Mouse (Mus musculus) megakaryocyte, embryonic 14.5 days (primary cell): ENCODE results near the gene Fam81a. TPM values are rescaled to one million over a fixed set of nuclear protein-coding genes. Genes with fewer than 3 reads are reported as not detected.

ENCODE experiments used
- H3K27me3 ChIP-seq: replicated peaks from 2 replicates; pipeline ENCODE3; 2012; ENCODE audit warnings: inconsistent platforms
- H3K36me3 ChIP-seq: replicated peaks from 2 replicates; pipeline ENCODE3; 2012; ENCODE audit warnings: low read length, inconsistent platforms, mixed read lengths
- H3K4me1 ChIP-seq: 2 replicates; pipeline ENCODE4 v1.6.1; 2012; ENCODE audit warnings: inconsistent platforms
- H3K4me3 ChIP-seq: replicated peaks from 2 replicates; pipeline ENCODE3; 2012; ENCODE audit warnings: moderate library complexity, mild to moderate bottlenecking, inconsistent platforms
- H3K9me3 ChIP-seq: 2 replicates; pipeline ENCODE4 v1.6.1; 2012; ENCODE audit warnings: inconsistent platforms
- FLI1 ChIP-seq: IDR thresholded peaks from 2 replicates; pipeline ENCODE4 v1.6.1; 2012; ENCODE audit warnings: low read length, inconsistent platforms, mixed read lengths
- GATA1 ChIP-seq: IDR thresholded peaks from 3 replicates; pipeline ENCODE4 v1.6.1; 2012; ENCODE audit warnings: mixed read lengths, low read length, inconsistent platforms, borderline replicate concordance
- polyA plus RNA-seq: library from polyadenylated mRNA; stranded (reverse); fragments of >175 nt; gene quantifications from 2 replicates; pipeline ENCODE4 v1.2.3, GENCODE M21; 2012; ENCODE audit warnings: low replicate concordance; ENCODE audit not compliant: insufficient read depth

Gene Fam81a
- polyA plus RNA-seq, 1 experiment: not detected

DNA sequence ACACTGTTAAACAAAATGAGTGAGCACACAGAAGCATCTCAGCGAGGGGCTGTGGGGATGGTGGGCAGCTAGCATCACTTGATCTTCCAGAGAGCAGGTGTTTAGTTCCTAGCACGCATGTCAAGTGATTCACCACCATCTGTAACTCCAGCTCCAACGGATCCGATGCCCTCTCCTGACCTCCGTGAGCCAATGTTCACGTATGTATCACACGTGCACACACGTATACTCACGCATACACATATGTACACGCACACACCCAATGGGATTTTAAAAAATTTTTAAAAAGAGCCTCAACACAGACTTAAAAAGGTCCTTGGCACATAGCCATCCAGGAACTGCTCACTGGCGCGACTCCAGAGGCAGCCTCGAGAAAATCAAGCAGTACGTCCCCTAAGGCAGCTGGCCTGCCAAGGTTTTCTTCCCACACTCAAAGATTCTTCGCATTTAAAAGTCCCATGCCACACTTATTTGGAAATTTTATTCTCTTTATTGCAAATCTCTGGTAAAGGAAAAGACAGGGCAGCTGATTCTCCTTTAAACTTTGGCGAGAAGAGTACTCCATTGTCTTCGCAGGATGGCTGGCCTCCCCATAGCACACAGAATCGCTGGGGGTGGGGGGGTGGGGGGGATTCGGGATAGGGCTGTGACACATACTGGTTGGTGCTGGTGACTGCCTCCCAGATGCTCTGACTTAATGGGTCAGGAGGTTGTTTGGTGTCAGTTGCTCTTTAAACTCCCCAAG is 54.1 kb downstream of the Fam81a start:
- TF ChIP-seq FLI1: no peak
- Histone ChIP-seq H3K36me3 (no peaks in the 10 kb centered on the region), H3K4me3 (no peak overlapping the region)

GRCm38 (mm10) chr9:70087379-70087778 is 55.0 kb downstream of the Fam81a start:
- Histone ChIP-seq H3K36me3 (no peaks in the 10 kb centered on the region), H3K9me3 (peaks cover 9% of the 10 kb centered on the region; the same call in 1 of the 2 replicates), H3K4me1 (no peaks in the 10 kb centered on the region), H3K4me3 (no peak overlapping the region), H3K27me3 (peaks cover 8% of the 10 kb centered on the region)
- TF ChIP-seq FLI1: no peak
- TF ChIP-seq GATA1: no peak

More for the DNA sequence above, 54.1 kb downstream of the Fam81a start:
- H3K9me3 ChIP-seq: peaks cover 9% of the 10 kb centered on the region; the same call in 1 of the 2 replicates
- peaks cover 8% of the 10 kb centered on the region for H3K27me3 ChIP-seq
- no peaks in the 10 kb centered on the region for H3K4me1 ChIP-seq

DNA sequence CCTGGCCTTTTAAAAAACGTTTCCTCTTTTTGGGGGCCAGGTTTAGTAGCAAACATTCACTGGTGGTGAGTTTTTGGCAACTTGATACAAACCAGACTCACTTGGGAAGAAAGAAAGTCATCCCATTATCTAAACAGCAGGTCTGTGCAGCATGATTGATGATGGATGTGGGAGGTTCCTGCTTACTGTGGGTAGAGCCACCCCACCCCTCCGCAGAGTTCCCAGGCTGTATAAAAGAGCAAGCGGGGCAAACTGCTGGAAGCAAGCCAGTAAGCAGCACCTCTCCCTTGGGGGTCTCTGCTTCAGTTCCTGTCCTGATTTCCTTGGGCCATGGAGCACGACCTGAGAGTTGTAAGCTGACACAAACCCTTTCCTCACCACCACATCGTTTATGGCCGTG is 56.3 kb downstream of the Fam81a start:
- TF ChIP-seq FLI1 (no peak), GATA1 (no peak)
- H3K9me3 ChIP-seq: peaks cover 9% of the 10 kb centered on the region; the same call in 1 of the 2 replicates
- peaks cover 8% of the 10 kb centered on the region for H3K27me3 ChIP-seq
- no peaks in the 10 kb centered on the region for H3K4me1 ChIP-seq
- no peak overlapping the region for H3K4me3 ChIP-seq
- no peaks in the 10 kb centered on the region for H3K36me3 ChIP-seq

- Histone ChIP-seq H3K27me3 (peaks cover 9% of the 10 kb centered on the region), H3K4me3 (no peak overlapping the region), H3K36me3 (no peaks in the 10 kb centered on the region), H3K4me1 (peaks cover 3% of the 10 kb centered on the region; the same call in 1 of the 2 replicates), H3K9me3 (peaks cover 9% of the 10 kb centered on the region; the same call in 1 of the 2 replicates)
- TF ChIP-seq GATA1 (no peak), FLI1 (no peak)
Measured at GRCm38 (mm10) chr9:70084107-70084506, 58.3 kb downstream of the Fam81a start.

DNA sequence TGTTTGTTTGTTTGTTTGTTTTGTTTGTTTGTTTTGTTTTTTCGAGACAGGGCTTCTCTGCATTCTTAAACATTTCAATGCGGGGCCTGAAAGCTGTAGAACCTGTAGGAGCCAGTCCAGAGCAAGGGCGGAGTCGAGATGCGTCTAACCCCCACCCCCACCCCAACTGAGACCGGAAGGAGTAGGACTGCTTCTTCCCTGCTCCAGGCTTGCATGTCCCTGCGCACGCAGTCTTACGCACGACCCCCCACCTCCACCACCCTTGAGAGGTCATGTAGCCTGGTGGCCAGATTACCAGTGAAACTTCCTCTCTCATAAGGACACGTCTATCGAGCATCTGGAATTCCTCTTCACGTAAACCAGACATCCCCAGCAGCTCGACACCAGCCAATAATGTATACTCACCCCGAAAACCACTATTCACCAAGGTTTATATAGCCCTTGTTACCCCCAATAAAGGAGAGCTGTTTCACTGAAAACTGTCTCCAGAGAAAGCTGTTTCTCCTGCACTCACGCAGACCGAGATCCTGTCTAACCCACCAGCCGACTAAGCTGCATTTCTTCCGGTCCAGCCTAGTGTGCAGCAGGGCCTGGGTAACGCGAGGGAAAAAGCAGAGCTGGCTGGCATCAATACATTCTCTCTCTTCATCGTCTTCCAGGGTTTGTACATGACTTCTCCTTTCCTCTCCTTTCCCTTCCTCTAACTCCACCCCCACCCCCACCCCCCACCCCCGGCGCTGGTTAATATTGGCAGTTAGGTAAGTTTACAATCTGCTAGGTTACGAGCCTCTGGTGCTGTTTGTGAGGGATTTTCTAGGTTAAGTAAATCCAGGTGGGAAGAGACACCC is 59.8 kb downstream of the Fam81a start:
- Histone ChIP-seq H3K27me3 (peaks cover 14% of the 10 kb centered on the region), H3K36me3 (no peaks in the 10 kb centered on the region), H3K4me3 (no peak overlapping the region), H3K9me3 (peaks cover 9% of the 10 kb centered on the region; the same call in 1 of the 2 replicates), H3K4me1 (peaks cover 3% of the 10 kb centered on the region; the same call in 1 of the 2 replicates)
- TF ChIP-seq FLI1 (no peak), GATA1 (no peak)

DNA sequence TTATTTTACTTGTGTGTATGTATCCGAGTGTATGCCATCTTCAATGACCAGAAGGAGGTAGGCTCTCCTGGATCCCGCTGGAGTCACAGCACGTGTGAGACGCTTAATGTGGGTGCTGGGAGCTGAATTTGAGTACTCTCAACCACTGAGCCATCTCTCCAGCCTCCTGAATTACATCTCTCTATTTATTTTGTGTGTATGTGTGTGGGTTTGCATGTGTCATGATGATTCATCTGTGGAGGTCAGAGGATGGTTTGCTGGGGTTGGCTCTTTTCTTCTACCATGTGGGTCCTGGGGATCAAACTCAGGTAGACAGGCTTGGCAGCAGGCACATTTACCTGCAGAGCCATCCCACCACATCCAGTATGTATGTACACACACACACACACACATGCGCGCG is 60.6 kb downstream of the Fam81a start:
- Histone ChIP-seq H3K9me3 (peaks cover 9% of the 10 kb centered on the region; the same call in 1 of the 2 replicates), H3K4me3 (no peak overlapping the region), H3K27me3 (peaks cover 19% of the 10 kb centered on the region), H3K36me3 (no peaks in the 10 kb centered on the region), H3K4me1 (peaks cover 3% of the 10 kb centered on the region; the same call in 1 of the 2 replicates)
- TF ChIP-seq GATA1: no peak

GRCm38 (mm10) chr9:70080976-70081375 is 61.4 kb downstream of the Fam81a start:
- H3K27me3 ChIP-seq: peaks cover 23% of the 10 kb centered on the region
- H3K36me3 ChIP-seq: no peaks in the 10 kb centered on the region
- peaks cover 3% of the 10 kb centered on the region; the same call in 1 of the 2 replicates for H3K4me1 ChIP-seq
- no peak for TF ChIP-seq FLI1
- no peak for TF ChIP-seq GATA1
- peaks cover 8% of the 10 kb centered on the region; the same call in 1 of the 2 replicates for H3K9me3 ChIP-seq
- H3K4me3 ChIP-seq: no peak overlapping the region

GRCm38 (mm10) chr9:70080027-70080800 is 62.1 kb downstream of the Fam81a start:
- TF ChIP-seq FLI1 (no peak), GATA1 (no peak)
- H3K4me3 ChIP-seq: no peak overlapping the region
- H3K9me3 ChIP-seq: peaks cover 15% of the 10 kb centered on the region
- peaks cover 3% of the 10 kb centered on the region; the same call in 1 of the 2 replicates for H3K4me1 ChIP-seq
- no peaks in the 10 kb centered on the region for H3K36me3 ChIP-seq
- peaks cover 26% of the 10 kb centered on the region for H3K27me3 ChIP-seq

- Histone ChIP-seq H3K36me3 (no peaks in the 10 kb centered on the region), H3K4me3 (no peak overlapping the region), H3K4me1 (peaks cover 3% of the 10 kb centered on the region; the same call in 1 of the 2 replicates), H3K9me3 (peaks cover 11% of the 10 kb centered on the region), H3K27me3 (peaks cover 33% of the 10 kb centered on the region)
- TF ChIP-seq GATA1 (no peak), FLI1 (no peak)
Measured at GRCm38 (mm10) chr9:70078034-70078433, 64.3 kb downstream of the Fam81a start.
